ENCODE assay signal across 9 mouse cellular contexts in the genomic region with DNA sequence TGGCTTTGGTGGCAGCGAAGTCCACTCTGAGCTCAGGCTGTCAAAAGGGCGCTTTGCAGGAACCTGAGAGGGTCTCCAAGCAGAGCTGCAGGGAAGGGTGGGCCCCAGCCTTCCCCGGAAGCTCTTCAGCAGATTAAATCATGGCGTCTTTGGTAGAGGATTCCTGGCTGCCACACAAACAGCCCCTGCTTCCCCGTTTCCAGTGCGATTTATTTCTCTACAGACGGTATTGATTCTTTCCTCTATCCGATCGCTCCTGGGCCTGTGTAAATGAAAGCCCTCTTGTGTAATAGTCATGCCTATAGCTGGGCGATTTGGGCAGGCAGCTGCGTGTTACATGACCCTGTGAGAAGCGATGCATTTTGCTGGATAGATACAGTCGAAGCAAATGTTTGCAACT.
DNase-seq lines count a peak whose midpoint lies in the region; ATAC-seq lines count a peak whose summit lies in the region.
"Had no signal": no experiment of that assay in that cellular context is flagged by ENCODE, and none has a peak within 500 bp of the region (broad histone marks: within the 10 kb centered on the region; RNA-seq: fewer than 3 reads in every experiment).

No protein-coding gene starts in this region.

- H3K9ac ChIP-seq in embryonic facial prominence, embryonic 14.5 days (ENCODE audit: low read depth, low read length), result peak overlapping the region; percentile 43; the same call in 1 of the 2 replicates
- peak overlapping the region; percentile 47 for H3K9ac ChIP-seq in hindbrain, embryonic 11.5 days (ENCODE audit: low read depth, low read length)
- peak overlapping the region; percentile 60 for H3K9ac ChIP-seq in midbrain, embryonic 13.5 days (replicated peaks)

- ATAC-seq in embryonic facial prominence, embryonic 14.5 days (ENCODE audit: low read depth), result no peak
- ATAC-seq in hindbrain, embryonic 11.5 days (ENCODE audit: low FRiP score), result peak; percentile 41; the same call in 1 of the 2 replicates
- 0 out of 2 replicates have a peak, but pooled peaks have one; percentile 22 for ATAC-seq in midbrain, embryonic 13.5 days

- H3K27ac ChIP-seq in embryonic facial prominence, embryonic 14.5 days (replicated peaks; ENCODE audit: low read depth, low read length), result no peak overlapping the region
- peak overlapping the region; percentile 71 for H3K27ac ChIP-seq in hindbrain, embryonic 11.5 days (ENCODE audit: low read depth, low read length)
- H3K27ac ChIP-seq in midbrain, embryonic 13.5 days, result peak overlapping the region; percentile 88

- peak overlapping the region; percentile 57 for H3K4me2 ChIP-seq in embryonic facial prominence, embryonic 14.5 days (ENCODE audit: low read depth, low read length)
- no peak overlapping the region; the same call in 1 of the 2 replicates for H3K4me2 ChIP-seq in hindbrain, embryonic 11.5 days (replicated peaks; ENCODE audit: low read depth, low read length)
- peak overlapping the region; percentile 55 for H3K4me2 ChIP-seq in midbrain, embryonic 13.5 days (replicated peaks)

- no peaks in the 10 kb centered on the region for H3K36me3 ChIP-seq in embryonic facial prominence, embryonic 14.5 days (ENCODE audit: control insufficient read depth, insufficient read depth, low read length)
- H3K36me3 ChIP-seq in hindbrain, embryonic 11.5 days (ENCODE audit: control insufficient read depth, insufficient read depth, low read length), result no peaks in the 10 kb centered on the region
- H3K36me3 ChIP-seq in midbrain, embryonic 13.5 days, result no peaks in the 10 kb centered on the region

- peak; percentile 4 for DNase-seq in layer of hippocampus, adult 11-12 months (ENCODE audit: low spot score)
- DNase-seq in layer of hippocampus, postnatal 14 days (ENCODE audit: low spot score in 2 of 2), result no peak
- no peak for DNase-seq in embryonic facial prominence, embryonic 14.5 days (ENCODE audit: low spot score)
- DNase-seq in hindbrain, embryonic 11.5 days (ENCODE audit: low spot score), result peak; percentile 23
- DNase-seq in thymus, postnatal 0 days (ENCODE audit: low spot score), result no peak
- no peak for DNase-seq in Muller cell, postnatal 12 days (ENCODE audit: inconsistent ontology term)
- DNase-seq in right cerebral cortex, postnatal 25 days, result no peak
- DNase-seq: retina, postnatal 1 day had no signal

- H3K4me3 ChIP-seq in embryonic facial prominence, embryonic 14.5 days (ENCODE audit: low read depth, low read length), result peak overlapping the region; percentile 29; the same call in 1 of the 2 replicates
- H3K4me3 ChIP-seq in hindbrain, embryonic 11.5 days (ENCODE audit: low read depth, low read length), result no peak overlapping the region
- H3K4me3 ChIP-seq in midbrain, embryonic 13.5 days (replicated peaks), result peak overlapping the region; percentile 29; the same call in 1 of the 2 replicates

- peaks cover 4% of the 10 kb centered on the region; the same call in 1 of the 2 replicates for H3K9me3 ChIP-seq in embryonic facial prominence, embryonic 14.5 days (ENCODE audit: control insufficient read depth, low read length)
- no peaks in the 10 kb centered on the region for H3K9me3 ChIP-seq in hindbrain, embryonic 11.5 days (ENCODE audit: control insufficient read depth, low read length)
- H3K9me3 ChIP-seq in midbrain, embryonic 13.5 days, result no peaks in the 10 kb centered on the region

- 43% methylated on average over 13 of the region's 13 CpGs for WGBS in embryonic facial prominence, embryonic 14.5 days
- WGBS in hindbrain, embryonic 11.5 days, result 68% methylated on average over 13 of the region's 13 CpGs
- WGBS in midbrain, embryonic 13.5 days, result 53% methylated on average over 13 of the region's 13 CpGs

- H3K27me3 ChIP-seq in embryonic facial prominence, embryonic 14.5 days (replicated peaks; ENCODE audit: control insufficient read depth, insufficient read depth, low read length), result no peaks in the 10 kb centered on the region
- no peaks in the 10 kb centered on the region for H3K27me3 ChIP-seq in hindbrain, embryonic 11.5 days (ENCODE audit: control insufficient read depth, insufficient read depth, low read length)
- H3K27me3 ChIP-seq in midbrain, embryonic 13.5 days, result no peaks in the 10 kb centered on the region

- H3K4me1 ChIP-seq in embryonic facial prominence, embryonic 14.5 days (ENCODE audit: control insufficient read depth, insufficient read depth, low read length), result no peaks in the 10 kb centered on the region
- no peaks in the 10 kb centered on the region for H3K4me1 ChIP-seq in hindbrain, embryonic 11.5 days (replicated peaks; ENCODE audit: control insufficient read depth, insufficient read depth, low read length)
- H3K4me1 ChIP-seq in midbrain, embryonic 13.5 days (replicated peaks), result peaks cover 19% of the 10 kb centered on the region

Comparison
In these comparisons a context has a peak if more than half of its experiments do, and no peak if none do; other contexts are left out.
1. DNase-seq: peak in layer of hippocampus, adult 11-12 months (single experiment) and hindbrain, embryonic 11.5 days (single experiment); none in layer of hippocampus, postnatal 14 days (0 of 2), embryonic facial prominence, embryonic 14.5 days (single experiment), thymus, postnatal 0 days (single experiment), Muller cell, postnatal 12 days (single experiment) and right cerebral cortex, postnatal 25 days (single experiment).
2. Peak in every context shown above with its lines, with median percentiles within 50 percentile points of each other: H3K9ac ChIP-seq.